Mouse (Mus musculus) B cell, adult 62 days (primary cell): Measurements from ENCODE around the gene Dnajc15. TPM values are rescaled to one million over a fixed set of nuclear protein-coding genes. Genes with fewer than 3 reads are reported as not detected.

ENCODE experiments used
- total RNA-seq: library from RNA; stranded (reverse); gene quantifications from 4 replicates; pipeline ENCODE4 v1.2.4, GENCODE M21; 2023

Dnajc15 gene
- total RNA-seq, result 19.0 to 28.2 TPM (median 25.1 TPM) in 4 replicates

GRCm38 (mm10) chr14:77874304-77875241 is at the start of gene Dnajc15:
TSS of gene Dnajc15 (minus strand) at chr14:77875125.

DNA sequence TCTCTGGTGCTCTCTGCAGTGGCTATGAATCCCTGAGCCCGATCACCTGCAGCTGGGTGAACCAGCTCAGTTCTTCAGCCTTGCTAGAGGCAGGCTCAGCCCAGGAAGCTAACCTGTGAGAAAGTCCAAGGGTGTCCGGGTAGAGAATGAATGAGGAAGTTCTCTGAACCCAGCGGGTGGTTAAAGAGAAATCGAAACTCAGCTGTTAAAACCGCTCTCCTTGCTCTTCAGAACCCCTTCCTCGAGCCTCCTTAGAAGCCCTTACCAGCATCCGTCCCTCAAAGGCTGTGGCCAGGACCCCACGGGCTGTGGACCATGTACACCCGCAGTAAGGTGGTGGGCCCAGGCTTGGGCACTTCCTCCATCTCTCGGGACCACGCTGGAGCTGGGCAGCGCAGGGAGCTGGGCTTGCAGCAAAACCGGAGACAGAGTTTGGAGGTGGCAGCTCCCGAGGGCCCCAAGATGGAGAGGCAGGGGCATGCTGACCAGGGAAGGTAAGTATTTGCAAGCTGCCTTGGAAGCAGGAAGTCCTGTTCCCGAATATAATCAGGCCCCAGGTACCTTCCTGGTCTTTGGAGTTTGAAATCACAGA is 29.3 kb upstream of the Dnajc15 start, which contains the start of gene Epsti1:
Gene Epsti1 (plus strand): TSS at position 69 of the 592 bp plus-strand sequence.

Other genes starting within 250 kb of the Dnajc15 start
- gene Epsti1, start 29.1 kb upstream of the Dnajc15 start, total RNA-seq, result 46.0 to 55.5 TPM (median 53.0 TPM) in 4 replicates
- not detected in 4 replicates for gene Fam216b, start 213.9 kb upstream of the Dnajc15 start, total RNA-seq